Mouse (Mus musculus): ENCODE data around the gene Gm10681. TPM values are rescaled to one million over a fixed set of nuclear protein-coding genes. Genes with fewer than 3 reads are reported as not detected.
"Not testable (repeated sequence)": the region's sequence is repeated elsewhere in the genome, so short reads cannot be mapped to it uniquely, and the experiment has no call there.

Gene Gm10681
- total RNA-seq (2021), result not detected
- long read RNA-seq, experiment 1, result 0 reads
- long read RNA-seq, experiment 2, result 0 reads

DNA sequence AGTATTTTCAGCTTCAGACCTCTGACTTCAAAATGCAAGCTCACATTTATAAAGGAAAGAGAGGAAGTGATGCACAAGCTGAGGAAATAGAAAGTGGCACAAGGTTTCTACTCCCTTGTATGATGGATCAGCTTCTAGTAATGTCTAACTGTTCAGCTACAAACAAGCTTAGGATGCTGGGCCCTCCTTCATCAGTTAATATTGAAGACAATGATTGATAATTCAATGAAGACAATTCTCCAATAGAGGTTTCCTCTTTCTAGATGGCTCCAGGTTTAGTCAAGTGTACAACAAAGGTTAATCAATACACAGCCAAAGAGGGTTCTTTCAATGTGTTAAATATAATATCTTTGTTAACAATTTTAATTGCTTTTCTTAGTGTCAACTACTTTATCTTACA is at the start of gene Gm10681:
TSS of gene Gm10681 (minus strand) at position 101 of the 400 bp plus-strand sequence.
- DNase-seq (ENCODE audit: low spot score in 2 of 2), result no peak

DNA sequence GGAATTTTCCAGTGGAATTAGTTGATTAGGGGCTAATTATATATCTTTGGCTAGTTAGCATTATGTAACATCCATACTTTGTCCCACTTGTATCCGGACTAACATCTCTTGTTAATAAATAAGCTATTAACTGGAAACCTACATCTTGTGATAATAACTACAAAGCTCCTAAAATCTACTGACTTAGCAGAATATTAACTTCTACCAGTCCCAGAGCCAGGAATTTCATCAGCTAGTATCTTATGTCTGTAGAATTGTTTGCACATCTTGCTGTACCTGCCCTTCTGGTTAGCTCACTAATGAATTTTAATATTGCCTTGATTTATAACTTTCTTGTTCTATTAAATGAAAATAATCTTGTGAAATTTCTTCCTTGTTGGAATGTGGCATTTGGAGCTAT is 46.5 kb upstream of the Gm10681 start:
- DNase-seq (ENCODE audit: low spot score in 2 of 2), result no peak

DNA sequence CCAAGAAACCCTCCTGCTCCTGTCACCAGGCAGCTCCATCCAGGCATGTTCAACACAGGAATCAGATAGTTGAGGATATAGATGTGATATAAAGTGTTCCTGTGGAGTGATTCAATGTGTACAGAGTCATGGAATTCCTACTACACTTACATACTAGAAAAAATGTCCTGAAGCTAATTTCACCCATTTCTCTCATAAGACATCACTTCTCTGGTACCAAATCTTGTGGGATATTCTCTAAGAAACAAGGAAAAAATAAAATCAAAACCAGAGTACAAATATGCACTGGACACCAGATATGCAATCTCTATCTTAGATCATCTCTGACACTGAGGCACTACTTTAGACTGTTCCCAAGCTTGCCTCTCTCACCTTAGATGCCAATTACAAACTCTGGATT is 41.5 kb upstream of the Gm10681 start, which contains the start of gene Hsd3b5:
TSS of gene Hsd3b5 (minus strand) at position 101 of the 400 bp plus-strand sequence.
- no peak for DNase-seq (ENCODE audit: low spot score in 2 of 2)

DNA sequence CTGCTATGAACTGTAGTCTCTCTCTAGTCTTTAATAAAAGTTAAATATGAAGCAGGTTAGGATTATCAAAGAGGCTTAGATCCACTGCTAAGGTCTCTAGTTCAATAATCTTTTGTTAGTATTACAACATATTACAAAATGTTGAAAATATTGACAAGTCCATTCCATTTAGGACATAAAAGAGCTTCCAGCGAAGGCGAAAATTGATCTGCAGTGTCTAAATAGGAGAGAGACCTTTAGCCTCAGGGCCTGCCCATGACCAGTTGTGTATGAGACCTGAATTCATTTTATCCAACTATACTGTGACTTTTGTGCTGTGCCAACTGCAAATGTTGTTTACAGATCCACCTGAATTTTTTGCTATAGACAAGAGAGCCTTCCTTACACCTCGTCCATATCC is 41.0 kb upstream of the Gm10681 start:
- DNase-seq (ENCODE audit: low spot score in 2 of 2), result no peak

DNA sequence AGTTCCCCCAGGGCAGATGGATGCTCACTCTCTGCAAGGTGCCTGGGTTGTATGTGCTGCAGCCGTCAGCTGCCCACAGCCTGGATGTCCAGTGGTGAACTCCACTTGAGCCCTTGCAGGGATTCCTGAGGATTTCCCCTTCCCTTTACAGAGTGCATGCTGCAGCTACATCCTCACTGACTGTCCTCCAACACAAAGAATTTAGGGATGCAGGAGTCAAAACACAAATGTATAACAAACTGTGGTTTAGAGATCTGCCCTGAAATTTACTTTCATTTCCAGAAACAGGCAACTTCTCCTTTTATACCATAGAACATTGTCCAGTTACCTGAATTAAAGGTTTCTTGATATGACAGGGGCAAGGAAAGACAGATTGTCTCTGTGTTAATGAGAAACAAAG is 28.2 kb upstream of the Gm10681 start:
- DNase-seq (ENCODE audit: low spot score in 2 of 2), result not testable (repeated sequence)

DNA sequence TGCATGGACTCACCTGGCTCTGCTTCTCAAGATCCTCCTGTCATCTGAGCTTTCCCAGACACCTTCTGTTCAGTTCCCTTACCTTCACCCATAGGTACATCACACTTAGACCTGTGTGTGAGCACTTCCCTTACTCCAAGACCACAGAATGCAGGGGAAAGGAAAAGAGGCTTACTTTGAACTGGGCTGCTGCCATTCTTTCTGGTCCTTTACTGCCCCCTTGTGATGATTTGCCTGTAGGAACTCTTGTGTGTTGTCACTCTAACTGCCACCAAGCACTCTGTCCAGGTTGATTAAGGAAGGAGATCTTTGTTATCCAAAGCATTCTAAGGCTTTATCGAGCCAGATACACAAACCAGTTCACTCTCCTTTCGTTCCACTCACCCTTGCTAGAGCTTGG is 27.6 kb upstream of the Gm10681 start:
- DNase-seq (ENCODE audit: low spot score in 2 of 2), result not testable (repeated sequence)

DNA sequence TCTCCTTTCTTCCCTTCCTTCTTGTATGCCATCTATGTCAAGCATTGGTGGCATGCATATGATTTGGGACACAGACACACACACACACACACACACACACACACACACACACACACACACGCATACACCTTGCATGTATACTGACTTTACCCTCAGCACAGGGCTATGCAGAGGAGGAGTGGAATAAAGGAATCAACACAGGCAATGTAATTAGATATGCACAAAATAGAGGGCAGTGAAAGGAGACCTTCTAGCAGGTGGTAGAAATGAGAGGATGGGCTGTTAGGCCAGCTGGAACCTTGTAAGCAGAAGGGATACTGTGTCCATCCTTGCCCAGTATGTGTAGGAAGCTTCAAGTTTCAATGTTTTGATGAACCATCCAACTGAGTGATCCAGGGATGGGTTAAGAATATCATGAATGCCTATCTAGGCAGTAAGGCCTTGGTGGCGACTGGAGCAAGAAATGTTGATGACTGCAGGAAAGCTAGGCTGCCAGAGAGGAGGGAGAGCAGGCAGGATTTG is 25.9 kb upstream of the Gm10681 start:
- not testable (repeated sequence) for DNase-seq (ENCODE audit: low spot score in 2 of 2)

DNA sequence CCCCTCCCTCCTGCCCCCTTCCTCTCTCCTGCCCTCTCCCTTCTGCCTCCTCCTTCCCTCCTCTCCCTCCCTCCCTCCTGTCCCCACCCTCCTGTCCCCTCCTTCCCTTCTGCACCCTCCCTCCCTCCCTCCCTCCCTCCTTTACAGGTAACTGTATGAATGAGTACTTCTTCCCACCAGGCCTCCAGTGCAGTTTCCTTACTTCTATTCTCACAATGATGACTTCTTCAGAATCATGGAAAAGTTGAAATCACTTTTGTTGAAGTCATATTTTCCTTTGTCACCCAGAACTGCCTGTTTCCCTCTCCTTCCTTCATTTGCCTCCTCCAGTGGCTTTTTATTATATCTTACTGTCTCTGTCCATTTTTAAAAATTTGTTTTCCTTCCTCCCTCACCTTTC is 25.4 kb upstream of the Gm10681 start:
- no peak for DNase-seq (ENCODE audit: low spot score in 2 of 2)

DNA sequence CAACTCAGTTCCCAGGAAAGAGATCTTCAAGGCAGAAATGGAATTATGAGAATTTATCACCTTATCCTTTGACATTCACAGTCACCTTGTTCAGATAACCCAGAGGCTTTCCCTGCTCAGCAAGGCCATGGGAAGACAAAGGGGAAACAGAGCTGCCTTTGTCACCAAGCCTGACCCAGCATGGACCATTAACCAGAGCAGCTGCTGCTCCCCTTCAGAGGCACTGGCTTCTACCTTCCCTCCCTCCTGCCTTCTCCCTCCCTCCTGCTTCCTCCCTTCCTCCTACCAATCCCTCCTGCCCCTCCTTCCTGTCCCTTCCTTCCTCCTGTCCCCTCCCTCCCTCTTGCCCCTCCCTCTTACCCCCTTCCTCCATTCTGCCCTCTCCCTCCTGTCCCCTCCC is 24.9 kb upstream of the Gm10681 start:
- DNase-seq (ENCODE audit: low spot score in 2 of 2), result not testable (repeated sequence)

DNA sequence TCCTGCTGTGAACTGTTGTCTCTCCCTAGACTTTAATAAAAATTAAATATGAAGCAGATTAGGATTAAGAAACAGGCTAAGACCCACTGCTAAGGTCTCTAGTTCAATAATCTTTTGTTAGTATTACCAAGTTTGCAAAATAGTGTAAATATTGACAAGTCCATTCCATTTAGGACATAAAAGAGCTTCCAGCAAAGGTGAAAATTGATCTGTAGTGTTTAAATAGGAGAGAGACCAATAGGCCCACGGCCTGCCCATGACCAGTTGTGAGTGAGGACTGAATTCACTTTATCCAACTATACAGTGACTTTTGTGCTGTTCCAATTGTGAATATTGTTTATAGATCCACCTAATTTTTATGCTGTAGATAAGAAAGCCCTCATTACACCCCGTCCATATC is 886 bp downstream of the Gm10681 start:
- DNase-seq (ENCODE audit: low spot score in 2 of 2), result no peak

DNA sequence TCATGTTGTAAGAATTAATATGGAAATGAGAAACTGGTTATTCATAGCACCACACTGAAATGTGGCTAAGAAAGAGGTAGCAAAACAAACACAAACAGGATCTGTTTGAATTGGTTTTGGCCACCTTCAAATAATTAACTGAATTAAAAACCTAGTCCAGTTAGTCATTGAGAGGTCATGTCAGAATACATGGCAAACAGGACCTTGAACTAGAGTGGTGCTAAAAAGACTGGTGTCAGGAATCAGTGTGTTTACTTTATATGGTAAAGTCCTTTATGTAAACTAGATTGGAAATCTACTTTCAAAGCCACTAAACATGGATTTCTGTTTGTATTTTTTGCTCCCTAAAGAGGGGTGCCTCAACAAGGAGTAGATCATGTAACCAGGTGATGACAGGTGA is 6.0 kb downstream of the Gm10681 start:
- DNase-seq (ENCODE audit: low spot score in 2 of 2), result not testable (repeated sequence)

DNA sequence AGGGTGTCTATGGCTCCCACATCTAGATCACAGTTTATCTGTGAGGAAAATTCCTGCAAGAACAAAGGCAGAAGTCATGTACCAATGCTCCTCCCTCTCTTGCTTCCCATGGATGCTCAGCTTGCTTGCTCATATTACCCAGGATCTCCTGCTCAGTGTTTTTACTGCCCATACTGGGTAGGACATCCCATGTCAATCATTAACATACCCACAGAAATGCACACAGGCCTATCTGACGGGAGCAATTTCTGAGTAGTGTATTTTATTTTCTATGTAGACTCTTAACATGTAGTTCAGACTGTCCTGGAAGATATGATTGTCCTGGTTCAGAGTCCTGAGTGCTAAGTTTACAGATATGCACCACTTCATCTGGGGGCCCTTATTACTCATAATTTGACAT is 6.4 kb downstream of the Gm10681 start:
- DNase-seq (ENCODE audit: low spot score in 2 of 2), result not testable (repeated sequence)

DNA sequence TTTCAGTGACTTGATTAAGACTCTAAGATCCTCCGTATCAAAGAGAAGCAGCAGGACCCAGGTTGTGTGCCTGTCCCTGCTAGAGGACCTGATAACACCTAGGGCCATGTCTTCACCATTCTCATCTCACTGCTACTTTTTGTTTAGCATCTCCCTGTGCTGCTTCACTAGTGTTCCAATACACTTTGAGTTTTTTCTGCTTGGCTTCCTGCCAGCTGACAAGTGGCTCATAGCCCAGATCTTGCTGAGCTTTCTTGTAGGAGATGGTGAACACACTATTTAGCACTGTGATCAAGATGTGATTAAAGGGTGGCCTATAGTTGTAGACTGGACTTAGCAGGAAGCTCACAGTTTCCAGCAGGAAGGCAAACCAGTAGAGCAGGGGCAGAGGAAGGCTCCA is 7.6 kb downstream of the Gm10681 start:
- peak in 1 of 2 experiments; percentile 22 for DNase-seq (ENCODE audit: low spot score in 2 of 2)

DNA sequence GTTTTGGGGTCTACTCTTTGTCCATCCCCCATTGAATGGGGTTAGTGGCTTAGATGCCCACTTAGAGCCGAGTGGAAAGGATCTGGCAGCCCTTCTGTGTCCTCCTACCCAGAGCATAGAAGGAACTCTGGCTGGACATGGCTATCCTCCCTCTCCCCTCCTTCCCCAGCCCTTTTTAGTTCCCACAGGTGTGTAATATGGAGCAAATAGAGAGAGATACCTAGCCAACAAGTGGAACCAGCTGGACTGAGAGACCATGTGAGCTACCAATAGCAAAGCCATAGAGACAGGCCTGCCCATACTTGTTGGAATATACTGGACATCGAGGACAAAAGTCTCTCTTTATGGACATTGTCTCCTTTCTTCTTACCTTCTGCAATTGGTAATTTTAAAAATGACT is 20.9 kb downstream of the Gm10681 start:
- not testable (repeated sequence) for DNase-seq (ENCODE audit: low spot score in 2 of 2)

DNA sequence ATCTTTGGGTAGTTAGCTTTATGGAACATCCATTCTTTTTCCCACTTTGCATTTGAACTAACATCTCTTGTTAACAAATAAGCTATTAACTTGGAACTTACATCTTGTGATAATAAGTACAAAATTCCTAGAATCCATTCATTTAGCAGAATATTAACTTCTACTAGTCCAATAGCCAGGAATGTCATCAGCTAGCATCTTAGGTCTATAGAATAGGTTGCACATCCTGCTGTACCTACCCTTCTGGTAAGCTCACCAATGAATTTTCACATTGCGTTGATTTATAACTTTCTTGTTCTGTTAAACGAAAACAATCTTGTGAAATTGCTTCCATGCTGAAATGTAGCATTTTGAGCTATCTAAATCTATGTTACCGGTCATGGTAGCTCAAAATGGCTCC is 23.7 kb downstream of the Gm10681 start:
- DNase-seq (ENCODE audit: low spot score in 2 of 2), result not testable (repeated sequence)

DNA sequence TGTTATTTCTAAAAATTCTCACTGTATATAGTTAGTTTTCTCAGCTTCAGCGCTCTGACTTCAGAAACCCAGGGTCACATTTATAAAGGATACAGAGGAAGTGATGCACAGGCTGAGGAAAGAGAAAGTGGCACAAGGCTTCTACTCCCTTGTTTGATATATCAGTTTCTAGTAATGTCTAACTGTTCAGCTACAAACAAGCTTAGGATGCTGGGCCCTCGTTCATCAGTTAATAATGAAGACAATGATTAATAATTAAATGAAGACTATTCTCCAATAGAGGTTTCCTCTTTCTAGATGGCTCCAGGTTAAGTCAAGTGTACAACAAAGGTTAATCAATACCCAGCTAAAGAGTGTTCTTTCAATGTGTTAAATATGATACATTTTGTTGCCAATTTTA is 24.8 kb downstream of the Gm10681 start:
- not testable (repeated sequence) for DNase-seq (ENCODE audit: low spot score in 2 of 2)

DNA sequence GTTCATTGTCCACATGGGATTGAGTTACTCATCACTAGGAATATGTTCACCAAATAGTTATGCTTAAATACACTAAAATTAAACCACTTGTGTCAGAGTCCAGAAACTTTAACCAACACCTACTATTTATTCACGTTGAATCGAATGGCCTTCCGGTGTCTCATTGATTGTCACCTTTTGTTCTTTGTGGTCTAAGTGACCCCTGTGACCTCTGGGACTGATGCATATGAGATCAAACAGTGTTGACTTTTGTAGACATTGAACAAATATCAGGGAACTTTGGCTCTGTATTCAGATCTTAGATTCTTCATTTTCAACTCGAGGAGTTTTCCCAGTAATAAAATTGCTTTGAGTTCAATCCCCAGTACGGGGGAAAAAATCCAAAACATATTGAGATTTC is 27.9 kb downstream of the Gm10681 start:
- not testable (repeated sequence) for DNase-seq (ENCODE audit: low spot score in 2 of 2)

DNA sequence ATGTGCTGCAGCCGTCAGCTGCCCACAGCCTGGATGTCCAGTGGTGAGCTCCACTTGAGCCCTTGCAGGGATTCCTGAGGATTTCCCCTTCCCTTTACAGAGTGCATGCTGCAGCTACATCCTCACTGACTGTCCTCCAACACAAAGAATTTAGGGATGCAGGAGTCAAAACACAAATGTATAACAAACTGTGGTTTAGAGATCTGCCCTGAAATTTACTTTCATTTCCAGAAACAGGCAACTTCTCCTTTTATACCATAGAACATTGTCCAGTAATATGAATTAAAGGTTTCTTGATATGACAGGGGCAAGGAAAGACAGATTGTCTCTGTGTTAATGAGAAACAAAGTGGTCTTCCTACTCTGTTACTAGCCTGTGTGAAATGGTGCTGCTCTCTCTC is 37.8 kb downstream of the Gm10681 start:
- not testable (repeated sequence) for DNase-seq (ENCODE audit: low spot score in 2 of 2)

DNA sequence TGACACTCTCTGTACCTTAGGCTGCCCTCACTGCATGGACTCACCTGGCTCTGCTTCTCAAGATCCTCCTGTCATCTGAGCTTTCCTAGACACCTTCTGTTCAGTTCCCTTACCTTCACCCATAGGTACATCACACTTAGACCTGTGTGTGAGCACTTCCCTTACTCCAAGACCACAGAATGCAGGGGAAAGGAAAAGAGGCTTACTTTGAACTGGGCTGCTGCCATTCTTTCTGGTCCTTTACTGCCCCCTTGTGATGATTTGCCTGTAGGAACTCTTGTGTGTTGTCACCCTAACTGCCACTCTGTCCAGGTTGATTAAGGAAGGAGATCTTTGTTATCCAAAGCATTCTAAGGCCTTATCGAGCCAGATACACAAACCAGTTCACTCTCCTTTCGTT is 38.4 kb downstream of the Gm10681 start:
- DNase-seq (ENCODE audit: low spot score in 2 of 2), result not testable (repeated sequence)

DNA sequence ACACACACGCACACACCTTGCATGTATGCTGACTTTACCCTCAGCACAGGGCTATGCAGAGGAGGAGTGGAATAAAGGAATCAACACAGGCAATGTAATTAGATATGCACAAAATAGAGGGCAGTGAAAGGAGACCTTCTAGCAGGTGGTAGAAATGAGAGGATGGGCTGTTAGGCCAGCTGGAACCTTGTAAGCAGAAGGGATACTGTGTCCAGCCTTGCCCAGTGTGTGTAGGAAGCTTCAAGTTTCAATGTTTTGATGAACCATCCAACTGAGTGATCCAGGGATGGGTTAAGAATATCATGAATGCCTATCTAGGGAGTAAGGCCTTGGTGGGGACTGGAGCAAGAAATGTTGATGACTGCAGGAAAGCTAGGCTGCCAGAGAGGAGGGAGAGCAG is 40.1 kb downstream of the Gm10681 start:
- DNase-seq (ENCODE audit: low spot score in 2 of 2), result not testable (repeated sequence)

DNA sequence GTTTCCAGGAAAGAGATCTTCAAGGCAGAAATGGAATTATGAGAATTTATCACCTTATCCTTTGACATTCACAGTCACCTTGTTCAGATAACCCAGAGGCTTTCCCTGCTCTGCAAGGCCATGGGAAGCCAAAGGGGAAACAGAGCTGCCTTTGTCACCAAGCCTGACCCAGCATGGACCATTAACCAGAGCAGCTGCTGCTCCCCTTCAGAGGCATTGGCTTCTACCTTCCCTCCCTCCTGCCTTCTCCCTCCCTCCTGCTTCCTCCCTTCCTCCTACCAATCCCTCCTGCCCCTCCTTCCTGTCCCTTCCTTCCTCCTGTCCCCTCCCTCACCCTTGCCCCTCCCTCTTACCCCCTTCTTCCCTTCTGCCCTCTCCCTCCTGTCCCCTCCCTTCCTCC is 41.0 kb downstream of the Gm10681 start:
- not testable (repeated sequence) for DNase-seq (ENCODE audit: low spot score in 2 of 2)

DNA sequence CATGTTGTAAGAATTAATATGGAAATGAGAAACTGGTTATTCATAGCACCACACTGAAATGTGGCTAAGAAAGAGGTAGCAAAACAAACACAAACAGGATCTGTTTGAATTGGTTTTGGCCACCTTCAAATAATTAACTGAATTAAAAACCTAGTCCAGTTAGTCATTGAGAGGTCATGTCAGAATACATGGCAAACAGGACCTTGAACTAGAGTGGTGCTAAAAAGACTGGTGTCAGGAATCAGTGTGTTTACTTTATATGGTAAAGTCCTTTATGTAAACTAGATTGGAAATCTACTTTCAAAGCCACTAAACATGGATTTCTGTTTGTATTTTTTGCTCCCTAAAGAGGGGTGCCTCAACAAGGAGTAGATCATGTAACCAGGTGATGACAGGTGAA is 63.6 kb downstream of the Gm10681 start:
- DNase-seq (ENCODE audit: low spot score in 2 of 2), result not testable (repeated sequence)

DNA sequence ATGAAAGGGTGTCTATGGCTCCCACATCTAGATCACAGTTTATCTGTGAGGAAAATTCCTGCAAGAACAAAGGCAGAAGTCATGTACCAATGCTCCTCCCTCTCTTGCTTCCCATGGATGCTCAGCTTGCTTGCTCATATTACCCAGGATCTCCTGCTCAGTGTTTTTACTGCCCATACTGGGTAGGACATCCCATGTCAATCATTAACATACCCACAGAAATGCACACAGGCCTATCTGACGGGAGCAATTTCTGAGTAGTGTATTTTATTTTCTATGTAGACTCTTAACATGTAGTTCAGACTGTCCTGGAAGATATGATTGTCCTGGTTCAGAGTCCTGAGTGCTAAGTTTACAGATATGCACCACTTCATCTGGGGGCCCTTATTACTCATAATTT is 64.1 kb downstream of the Gm10681 start:
- not testable (repeated sequence) for DNase-seq (ENCODE audit: low spot score in 2 of 2)

DNA sequence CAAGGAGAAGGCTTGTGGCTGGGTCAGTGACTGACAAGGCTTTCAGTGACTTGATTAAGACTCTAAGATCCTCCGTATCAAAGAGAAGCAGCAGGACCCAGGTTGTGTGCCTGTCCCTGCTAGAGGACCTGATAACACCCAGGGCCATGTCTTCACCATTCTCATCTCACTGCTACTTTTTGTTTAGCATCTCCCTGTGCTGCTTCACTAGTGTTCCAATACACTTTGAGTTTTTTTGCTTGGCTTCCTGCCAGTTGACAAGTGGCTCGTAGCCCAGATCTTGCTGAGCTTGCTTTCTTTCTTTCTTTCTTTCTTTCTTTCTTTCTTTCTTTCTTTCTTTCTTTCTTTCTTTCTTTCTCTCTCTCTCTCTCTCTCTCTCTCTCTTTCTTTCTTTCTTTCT is 65.8 kb downstream of the Gm10681 start:
- not testable (repeated sequence) for DNase-seq (ENCODE audit: low spot score in 2 of 2)
